Mouse (Mus musculus) ovary, adult 18-20 months (tissue): Measurements from ENCODE around the gene Hnrnpl.
A peak's percentile ranks its signal among the peaks of the same experiment; 100 is the strongest.

Source experiments
- DNase-seq: peaks from one replicate; pipeline ENCODE4 v3.0.0; 2022; ENCODE audit warnings: low spot score, mixed read lengths

Gene Hnrnpl

GRCm38 (mm10) chr7:28790066-28790806 is 18.1 kb upstream of the Hnrnpl start:
- DNase-seq = no peak

- DNase-seq = no peak
Observed at GRCm38 (mm10) chr7:28791706-28792105, 16.6 kb upstream of the Hnrnpl start.

GRCm38 (mm10) chr7:28792391-28793185 is 15.8 kb upstream of the Hnrnpl start:
- no peak for DNase-seq

- DNase-seq = no peak
Observed at GRCm38 (mm10) chr7:28793834-28794233, 14.5 kb upstream of the Hnrnpl start.

GRCm38 (mm10) chr7:28794496-28794895 is 13.8 kb upstream of the Hnrnpl start:
- DNase-seq = no peak

- DNase-seq = no peak
Observed at GRCm38 (mm10) chr7:28795832-28796231, 12.5 kb upstream of the Hnrnpl start.

GRCm38 (mm10) chr7:28796562-28796975 is 11.8 kb upstream of the Hnrnpl start:
- DNase-seq = peak; percentile 69

GRCm38 (mm10) chr7:28799994-28800393 is 8.3 kb upstream of the Hnrnpl start:
- no peak for DNase-seq

- no peak for DNase-seq
Observed at GRCm38 (mm10) chr7:28801451-28801850, 6.9 kb upstream of the Hnrnpl start.

- DNase-seq = no peak
Observed at GRCm38 (mm10) chr7:28801901-28802670, 6.3 kb upstream of the Hnrnpl start.

GRCm38 (mm10) chr7:28802846-28803588 is 5.3 kb upstream of the Hnrnpl start:
- no peak for DNase-seq

- no peak for DNase-seq
Observed at GRCm38 (mm10) chr7:28803756-28804155, 4.6 kb upstream of the Hnrnpl start.

GRCm38 (mm10) chr7:28806869-28807268 is 1.5 kb upstream of the Hnrnpl start:
- no peak for DNase-seq

- DNase-seq = peak; percentile 68
Observed at GRCm38 (mm10) chr7:28807641-28808220, 610 bp upstream of the Hnrnpl start.

GRCm38 (mm10) chr7:28808957-28809393 is 634 bp downstream of the Hnrnpl start:
- DNase-seq = peak; percentile 93

- no peak for DNase-seq
Observed at GRCm38 (mm10) chr7:28809401-28810089, 1.2 kb downstream of the Hnrnpl start.

GRCm38 (mm10) chr7:28810107-28811066 is 2.0 kb downstream of the Hnrnpl start:
- DNase-seq = peak; percentile 98

- peak; percentile 92 for DNase-seq
Observed at GRCm38 (mm10) chr7:28811228-28811627, 2.9 kb downstream of the Hnrnpl start.

- DNase-seq = no peak
Observed at GRCm38 (mm10) chr7:28811640-28812275, 3.4 kb downstream of the Hnrnpl start.
